ENCODE assay signal across 8 mouse cellular contexts in the genomic region with DNA sequence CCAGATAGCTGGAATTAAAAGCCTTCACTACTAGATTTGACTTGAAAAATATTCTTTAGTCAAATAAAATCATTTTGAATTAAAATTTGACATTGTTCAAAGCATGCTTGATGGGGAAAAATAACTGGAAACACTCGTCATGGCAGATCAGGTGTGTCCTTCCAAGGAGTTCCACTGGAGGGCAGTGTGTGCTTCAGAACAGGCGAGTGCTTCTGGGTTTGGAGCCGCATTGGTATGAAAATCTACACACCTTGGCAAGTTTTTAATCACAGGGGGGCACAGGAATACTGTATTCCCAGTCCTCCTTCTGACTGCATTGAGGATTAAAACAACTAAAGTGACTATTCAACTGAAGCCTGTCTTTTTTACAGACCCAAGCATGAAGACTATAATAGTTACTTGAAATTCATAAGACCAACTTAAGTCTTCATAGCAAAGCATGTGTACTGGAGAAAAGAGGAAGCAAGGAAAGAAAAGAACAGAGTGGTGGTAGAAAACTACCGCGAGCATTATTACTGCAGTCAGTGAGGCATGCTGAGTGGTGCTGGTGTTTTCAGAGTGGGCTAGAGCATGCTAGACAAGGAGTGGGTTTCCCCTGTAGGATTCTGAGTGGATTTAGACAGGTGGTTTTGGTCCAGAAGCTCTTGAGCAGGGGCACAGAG.
A peak's percentile ranks its signal among the peaks of the same experiment; 100 is the strongest.
DNase-seq lines count a peak whose midpoint lies in the region; ATAC-seq and TF ChIP-seq lines count a peak whose summit lies in the region.

No protein-coding gene starts in this region.

- TF ChIP-seq CTCF in bone marrow, adult 2 months (IDR thresholded peaks at IDR 0.05; ENCODE audit: control insufficient read depth, insufficient read depth, low read length), result peak; percentile 81

- H3K27ac ChIP-seq in bone marrow, adult 2 months (ENCODE audit: control insufficient read depth, insufficient read depth, low read depth, low read length, poor library complexity), result no peak overlapping the region
- no peak overlapping the region for H3K27ac ChIP-seq in embryonic facial prominence, embryonic 14.5 days (replicated peaks; ENCODE audit: low read depth, low read length)
- H3K27ac ChIP-seq in hindbrain, embryonic 11.5 days (ENCODE audit: low read depth, low read length), result no peak overlapping the region

- no peak overlapping the region for H3K9ac ChIP-seq in embryonic facial prominence, embryonic 14.5 days (ENCODE audit: low read depth, low read length)
- no peak overlapping the region for H3K9ac ChIP-seq in hindbrain, embryonic 11.5 days (ENCODE audit: low read depth, low read length)

- H3K9me3 ChIP-seq in embryonic facial prominence, embryonic 14.5 days (ENCODE audit: control insufficient read depth, low read length), result no peaks in the 10 kb centered on the region
- H3K9me3 ChIP-seq in hindbrain, embryonic 11.5 days (ENCODE audit: control insufficient read depth, low read length), result no peaks in the 10 kb centered on the region

- no peaks in the 10 kb centered on the region for H3K4me1 ChIP-seq in bone marrow, adult 2 months (ENCODE audit: control insufficient read depth, insufficient read depth, low read length)
- H3K4me1 ChIP-seq in embryonic facial prominence, embryonic 14.5 days (ENCODE audit: control insufficient read depth, insufficient read depth, low read length), result no peaks in the 10 kb centered on the region
- H3K4me1 ChIP-seq in hindbrain, embryonic 11.5 days (replicated peaks; ENCODE audit: control insufficient read depth, insufficient read depth, low read length), result no peaks in the 10 kb centered on the region

- no peak overlapping the region for H3K4me3 ChIP-seq in bone marrow, adult 2 months (replicated peaks; ENCODE audit: control insufficient read depth, low read depth, low read length)
- H3K4me3 ChIP-seq in embryonic facial prominence, embryonic 14.5 days (ENCODE audit: low read depth, low read length), result no peak overlapping the region
- no peak overlapping the region for H3K4me3 ChIP-seq in hindbrain, embryonic 11.5 days (ENCODE audit: low read depth, low read length)

- H3K36me3 ChIP-seq in embryonic facial prominence, embryonic 14.5 days (ENCODE audit: control insufficient read depth, insufficient read depth, low read length), result no peaks in the 10 kb centered on the region
- H3K36me3 ChIP-seq in hindbrain, embryonic 11.5 days (ENCODE audit: control insufficient read depth, insufficient read depth, low read length), result no peaks in the 10 kb centered on the region

- ATAC-seq in embryonic facial prominence, embryonic 14.5 days (ENCODE audit: low read depth), result peak; percentile 71; the same call in 1 of the 2 replicates
- peak; percentile 61 for ATAC-seq in hindbrain, embryonic 11.5 days (ENCODE audit: low FRiP score)
- no peak for ATAC-seq in monocyte, adult 5-6 weeks (replicated peaks; ENCODE audit: insufficient number of reproducible peaks, low FRiP score, low TSS enrichment, poor library complexity, severe bottlenecking)

- WGBS in bone marrow, adult 2 months, result 1% methylated on average over 5 of the region's 5 CpGs
- 26% methylated on average over 5 of the region's 5 CpGs for WGBS in embryonic facial prominence, embryonic 14.5 days
- 34% methylated on average over 5 of the region's 5 CpGs for WGBS in hindbrain, embryonic 11.5 days

- H3K27me3 ChIP-seq in embryonic facial prominence, embryonic 14.5 days (replicated peaks; ENCODE audit: control insufficient read depth, insufficient read depth, low read length), result no peaks in the 10 kb centered on the region
- H3K27me3 ChIP-seq in hindbrain, embryonic 11.5 days (ENCODE audit: control insufficient read depth, insufficient read depth, low read length), result no peaks in the 10 kb centered on the region

- no peak for TF ChIP-seq POLR2A in bone marrow, adult 2 months (IDR thresholded peaks at IDR 0.05; ENCODE audit: borderline replicate concordance, control insufficient read depth, low read depth, low read length)

- no peak overlapping the region for H3K4me2 ChIP-seq in embryonic facial prominence, embryonic 14.5 days (ENCODE audit: low read depth, low read length)
- H3K4me2 ChIP-seq in hindbrain, embryonic 11.5 days (replicated peaks; ENCODE audit: low read depth, low read length), result no peak overlapping the region

- peak; percentile 69 for DNase-seq in MEL-GATA-1-ER (ENCODE audit: extremely low read depth, low read depth)
- DNase-seq in embryonic facial prominence, embryonic 14.5 days (ENCODE audit: low spot score), result peak; percentile 71
- DNase-seq in hindbrain, embryonic 11.5 days (ENCODE audit: low spot score), result peak; percentile 70
- DNase-seq in layer of hippocampus, postnatal 10 days (ENCODE audit: low spot score in 2 of 2), result peak; percentile 75 to 79
- peak; percentile 26 to 66 for DNase-seq in lung, postnatal 4 days
- DNase-seq in right cerebral cortex, postnatal 10 days (ENCODE audit: low spot score in 2 of 2), result peak; percentile 62 to 80
